Mouse (Mus musculus): ENCODE measurements around the gene Fam83f. TPM values are rescaled to one million over a fixed set of nuclear protein-coding genes. Genes with fewer than 3 reads are reported as not detected.

The Fam83f gene
- polyA plus RNA-seq, 1 experiment from 2014 or later = 19.2 TPM

- Histone ChIP-seq H3K9me3 (no peaks in the 10 kb centered on the region), H3K9ac (no peak overlapping the region), H3K27ac (no peak overlapping the region), H3K36me3 (no peaks in the 10 kb centered on the region), H3K4me2 (replicated peaks) (peak overlapping the region; percentile 17; the same call in 1 of the 2 replicates), H3K4me3 (replicated peaks) (no peak overlapping the region), H3K27me3 (replicated peaks) (no peaks in the 10 kb centered on the region), H3K4me1 (replicated peaks) (peaks cover 49% of the 10 kb centered on the region)
- no peak for ATAC-seq
- WGBS = 44% methylated on average over 8 of the region's 8 CpGs
These were observed 8.0 kb downstream of the Fam83f start for GRCm38 (mm10) chr15:80679515-80680215.

GRCm38 (mm10) chr15:80680347-80681030 lies 8.8 kb downstream of the Fam83f start:
- no peaks in the 10 kb centered on the region for H3K36me3 ChIP-seq
- H3K4me3 ChIP-seq (replicated peaks) = no peak overlapping the region
- H3K9me3 ChIP-seq = no peaks in the 10 kb centered on the region
- H3K27ac ChIP-seq = no peak overlapping the region
- no peak overlapping the region for H3K4me2 ChIP-seq (replicated peaks)
- H3K9ac ChIP-seq = no peak overlapping the region
- no peaks in the 10 kb centered on the region for H3K27me3 ChIP-seq (replicated peaks)
- peak; percentile 21; the same call in 1 of the 2 replicates for ATAC-seq
- 44% methylated on average over 7 of the region's 7 CpGs for WGBS
- H3K4me1 ChIP-seq (replicated peaks) = peaks cover 53% of the 10 kb centered on the region

- Histone ChIP-seq H3K36me3 (no peaks in the 10 kb centered on the region), H3K4me2 (replicated peaks) (no peak overlapping the region), H3K9ac (no peak overlapping the region), H3K4me1 (replicated peaks) (peaks cover 55% of the 10 kb centered on the region), H3K27ac (peak overlapping the region; percentile 8; the same call in 1 of the 2 replicates), H3K4me3 (replicated peaks) (no peak overlapping the region), H3K27me3 (replicated peaks) (no peaks in the 10 kb centered on the region), H3K9me3 (no peaks in the 10 kb centered on the region)
- ATAC-seq = no peak
- 84% methylated on average over 4 of the region's 4 CpGs for WGBS
These were observed 9.8 kb downstream of the Fam83f start for GRCm38 (mm10) chr15:80681466-80681881.

GRCm38 (mm10) chr15:80682343-80682742 lies 10.7 kb downstream of the Fam83f start:
- H3K4me3 ChIP-seq (replicated peaks) = no peak overlapping the region
- H3K36me3 ChIP-seq = no peaks in the 10 kb centered on the region
- H3K27me3 ChIP-seq (replicated peaks) = no peaks in the 10 kb centered on the region
- peak; percentile 44; the same call in 1 of the 2 replicates for ATAC-seq
- peak overlapping the region; percentile 59 for H3K27ac ChIP-seq
- H3K4me2 ChIP-seq (replicated peaks) = 0 out of 2 replicates have a peak overlapping the region, but pooled peaks have one; percentile 1
- 72% methylated on average over 8 of the region's 8 CpGs for WGBS
- peaks cover 55% of the 10 kb centered on the region for H3K4me1 ChIP-seq (replicated peaks)
- no peaks in the 10 kb centered on the region for H3K9me3 ChIP-seq
- no peak overlapping the region for H3K9ac ChIP-seq

GRCm38 (mm10) chr15:80683151-80683550 lies 11.5 kb downstream of the Fam83f start:
- WGBS = 59% methylated on average over 6 of the region's 6 CpGs
- peak overlapping the region; percentile 59; the same call in 1 of the 2 replicates for H3K27ac ChIP-seq
- no peaks in the 10 kb centered on the region for H3K27me3 ChIP-seq (replicated peaks)
- H3K4me3 ChIP-seq (replicated peaks) = no peak overlapping the region
- peak overlapping the region; percentile 1; the same call in 1 of the 2 replicates for H3K4me2 ChIP-seq (replicated peaks)
- ATAC-seq = peak; percentile 76
- H3K9me3 ChIP-seq = no peaks in the 10 kb centered on the region
- H3K36me3 ChIP-seq = no peaks in the 10 kb centered on the region
- 0 out of 2 replicates have a peak overlapping the region, but pooled peaks have one; percentile 1 for H3K9ac ChIP-seq
- peaks cover 55% of the 10 kb centered on the region for H3K4me1 ChIP-seq (replicated peaks)

GRCm38 (mm10) chr15:80683990-80684389 lies 12.3 kb downstream of the Fam83f start:
- no peak for ATAC-seq
- H3K9ac ChIP-seq = no peak overlapping the region
- H3K36me3 ChIP-seq = no peaks in the 10 kb centered on the region
- H3K4me3 ChIP-seq (replicated peaks) = no peak overlapping the region
- no peaks in the 10 kb centered on the region for H3K9me3 ChIP-seq
- no peaks in the 10 kb centered on the region for H3K27me3 ChIP-seq (replicated peaks)
- peaks cover 52% of the 10 kb centered on the region for H3K4me1 ChIP-seq (replicated peaks)
- H3K27ac ChIP-seq = peak overlapping the region; percentile 28; the same call in 1 of the 2 replicates
- 65% methylated on average over 3 of the region's 3 CpGs for WGBS
- no peak overlapping the region for H3K4me2 ChIP-seq (replicated peaks)

- H3K9ac ChIP-seq = no peak overlapping the region
- no peak overlapping the region for H3K4me3 ChIP-seq (replicated peaks)
- H3K9me3 ChIP-seq = no peaks in the 10 kb centered on the region
- no peak overlapping the region for H3K27ac ChIP-seq
- peaks cover 42% of the 10 kb centered on the region for H3K4me1 ChIP-seq (replicated peaks)
- H3K4me2 ChIP-seq (replicated peaks) = no peak overlapping the region
- H3K36me3 ChIP-seq = no peaks in the 10 kb centered on the region
- no peaks in the 10 kb centered on the region for H3K27me3 ChIP-seq (replicated peaks)
- WGBS = 39% methylated on average over 8 of the region's 8 CpGs
- no peak for ATAC-seq
These were observed 13.3 kb downstream of the Fam83f start for GRCm38 (mm10) chr15:80684786-80685602.

GRCm38 (mm10) chr15:80685603-80685895 lies 13.9 kb downstream of the Fam83f start:
- no peak overlapping the region for H3K4me3 ChIP-seq (replicated peaks)
- 43% methylated on average over 7 of the region's 7 CpGs for WGBS
- peaks cover 38% of the 10 kb centered on the region for H3K4me1 ChIP-seq (replicated peaks)
- no peaks in the 10 kb centered on the region for H3K36me3 ChIP-seq
- H3K4me2 ChIP-seq (replicated peaks) = no peak overlapping the region
- no peaks in the 10 kb centered on the region for H3K27me3 ChIP-seq (replicated peaks)
- H3K9me3 ChIP-seq = no peaks in the 10 kb centered on the region
- H3K9ac ChIP-seq = no peak overlapping the region
- H3K27ac ChIP-seq = no peak overlapping the region
- ATAC-seq = no peak

- Histone ChIP-seq H3K9ac (no peak overlapping the region), H3K27me3 (replicated peaks) (no peaks in the 10 kb centered on the region), H3K36me3 (no peaks in the 10 kb centered on the region), H3K4me1 (replicated peaks) (peaks cover 15% of the 10 kb centered on the region), H3K4me2 (replicated peaks) (no peak overlapping the region), H3K4me3 (replicated peaks) (no peak overlapping the region), H3K27ac (no peak overlapping the region), H3K9me3 (no peaks in the 10 kb centered on the region)
- WGBS = 59% methylated on average over 7 of the region's 7 CpGs
- peak; percentile 82 for ATAC-seq
These were observed 16.9 kb downstream of the Fam83f start for GRCm38 (mm10) chr15:80688536-80688935.

GRCm38 (mm10) chr15:80693492-80693891 lies 21.8 kb downstream of the Fam83f start:
- Histone ChIP-seq H3K9me3 (no peaks in the 10 kb centered on the region), H3K4me3 (replicated peaks) (no peak overlapping the region), H3K27me3 (replicated peaks) (no peaks in the 10 kb centered on the region), H3K27ac (no peak overlapping the region), H3K4me2 (replicated peaks) (no peak overlapping the region), H3K4me1 (replicated peaks) (no peaks in the 10 kb centered on the region), H3K36me3 (no peaks in the 10 kb centered on the region), H3K9ac (no peak overlapping the region)
- no peak for ATAC-seq
- 51% methylated on average over 3 of the region's 3 CpGs for whole genome bisulfite sequencing

GRCm38 (mm10) chr15:80694125-80694910 lies 22.7 kb downstream of the Fam83f start:
- Histone ChIP-seq H3K4me2 (replicated peaks) (0 out of 2 replicates have a peak overlapping the region, but pooled peaks have one; percentile 11), H3K9ac (no peak overlapping the region; the same call in 1 of the 2 replicates), H3K9me3 (no peaks in the 10 kb centered on the region), H3K27me3 (replicated peaks) (no peaks in the 10 kb centered on the region), H3K4me1 (replicated peaks) (no peaks in the 10 kb centered on the region), H3K4me3 (replicated peaks) (no peak overlapping the region), H3K27ac (no peak overlapping the region), H3K36me3 (no peaks in the 10 kb centered on the region)
- 32% methylated on average over 11 of the region's 11 CpGs for WGBS
- ATAC-seq = no peak
